Mouse (Mus musculus) heart, postnatal 0 days (tissue): ENCODE results near the gene Cd40. TPM values are rescaled to one million over a fixed set of nuclear protein-coding genes. Genes with fewer than 3 reads are reported as not detected.

ENCODE experiments used
- ATAC-seq: fragments of 200-750 bp; cut with Nextera tagmentation; 2 replicates; pipeline ENCODE4 v1.8.0; 2017; ENCODE audit warnings: low read depth, moderate number of reproducible peaks, moderate library complexity; ENCODE audit not compliant: insufficient read depth
- DNase-seq: peaks from one replicate; pipeline ENCODE4 v3.0.0-alpha.2; 2016; ENCODE audit warnings: low spot score
- H3K27ac ChIP-seq: fragments of 300-500 bp; sonication (generic); 2 replicates; pipeline ENCODE4 v1.5.1; 2014; ENCODE audit warnings: low read depth, mild to moderate bottlenecking
- H3K27me3 ChIP-seq: fragments of 300-500 bp; sonication (generic); 2 replicates; pipeline ENCODE4 v1.6.1; 2014; ENCODE audit warnings: low read length, mixed read lengths; ENCODE audit not compliant: control insufficient read depth, insufficient read depth
- H3K36me3 ChIP-seq: fragments of 300-500 bp; sonication (generic); replicated peaks from 2 replicates; pipeline ENCODE4 v1.6.1; 2014; ENCODE audit warnings: low read length, mixed read lengths; ENCODE audit not compliant: control insufficient read depth, insufficient read depth
- H3K4me1 ChIP-seq: fragments of 300-500 bp; sonication (generic); 2 replicates; pipeline ENCODE4 v1.6.1; 2014; ENCODE audit warnings: antibody characterized with exemption; ENCODE audit not compliant: control insufficient read depth, insufficient read depth
- H3K4me2 ChIP-seq: fragments of 300-500 bp; sonication (generic); 2 replicates; pipeline ENCODE4 v1.6.1; 2014; ENCODE audit warnings: low read depth, mild to moderate bottlenecking, low read length, moderate library complexity
- H3K4me3 ChIP-seq: fragments of 300-500 bp; sonication (generic); 2 replicates; pipeline ENCODE4 v1.5.1; 2014; ENCODE audit warnings: low read depth, low read length
- H3K9ac ChIP-seq: fragments of 300-500 bp; sonication (generic); replicated peaks from 2 replicates; pipeline ENCODE4 v1.6.1; 2014; ENCODE audit warnings: low read depth, low read length, mixed read lengths
- H3K9me3 ChIP-seq: fragments of 300-500 bp; sonication (generic); replicated peaks from 2 replicates; pipeline ENCODE4 v1.6.1; 2016; ENCODE audit warnings: low read length; ENCODE audit not compliant: control insufficient read depth
- CTCF ChIP-seq: IDR thresholded peaks from 2 replicates; pipeline ENCODE4 v1.5.1; 2016; ENCODE audit warnings: antibody characterized with exemption, control low read depth, low read depth
- EP300 ChIP-seq: IDR thresholded peaks from 2 replicates; pipeline ENCODE4 v1.6.1; 2016; ENCODE audit warnings: antibody characterized with exemption, low read depth
- whole genome bisulfite sequencing: fragments of 180-500 bp; shearing (Covaris S2); extraction: QIAGEN DNeasy Blood & Tissue Kit; methylation state at CpG from one replicate; pipeline ENCODE4 v1.1.7; 2014; 5-methylcytosine and 5-hydroxymethylcytosine counted together
- polyA plus RNA-seq: library from polyadenylated mRNA; unstranded; fragments of >200 nt; fragmentation: Nextera tagmentation; extraction: Ambion mirVana; gene quantifications from 2 replicates; pipeline ENCODE4 v1.2.1, GENCODE M21; 2015
- total RNA-seq: library from RNA; depleted of rRNA; stranded (reverse); fragments of >200 nt; gene quantifications from 2 replicates; pipeline ENCODE4 v1.2.3, GENCODE M21; 2014; ENCODE audit warnings: low replicate concordance

Gene Cd40
- total and polyA plus RNA-seq, 2 experiments from 2014 or later = 6.7 to 12.9 TPM

- no peak for DNase-seq
- no peaks in the 10 kb centered on the region for H3K36me3 ChIP-seq
- peak overlapping the region; percentile 37 for H3K4me3 ChIP-seq
- WGBS = 67% methylated on average over 14 of the region's 14 CpGs
- ATAC-seq = no peak
- no peak overlapping the region for H3K27ac ChIP-seq
- TF ChIP-seq EP300 (no peak), CTCF (no peak)
- H3K9me3 ChIP-seq = 0 out of 2 replicates have a peak, but pooled peaks cover 5% of the 10 kb centered on the region
- H3K4me2 ChIP-seq = peak overlapping the region; percentile 62
- no peak overlapping the region for H3K9ac ChIP-seq
- peaks cover 14% of the 10 kb centered on the region; the same call in 1 of the 2 replicates for H3K27me3 ChIP-seq
- H3K4me1 ChIP-seq = peaks cover 7% of the 10 kb centered on the region
Measured at GRCm38 (mm10) chr2:165056377-165057085, 1.1 kb downstream of the Cd40 start.

- 88% methylated on average over 4 of the region's 4 CpGs for WGBS
- Histone ChIP-seq H3K27me3 (peaks cover 3% of the 10 kb centered on the region; the same call in 1 of the 2 replicates), H3K9me3 (no peaks in the 10 kb centered on the region), H3K4me2 (no peak overlapping the region), H3K4me3 (no peak overlapping the region), H3K9ac (no peak overlapping the region), H3K4me1 (peaks cover 5% of the 10 kb centered on the region), H3K27ac (no peak overlapping the region), H3K36me3 (no peaks in the 10 kb centered on the region)
- DNase-seq = no peak
- TF ChIP-seq EP300 = no peak
- no peak for TF ChIP-seq CTCF
- ATAC-seq = no peak
Measured at GRCm38 (mm10) chr2:165059961-165060360, 4.5 kb downstream of the Cd40 start.

DNA sequence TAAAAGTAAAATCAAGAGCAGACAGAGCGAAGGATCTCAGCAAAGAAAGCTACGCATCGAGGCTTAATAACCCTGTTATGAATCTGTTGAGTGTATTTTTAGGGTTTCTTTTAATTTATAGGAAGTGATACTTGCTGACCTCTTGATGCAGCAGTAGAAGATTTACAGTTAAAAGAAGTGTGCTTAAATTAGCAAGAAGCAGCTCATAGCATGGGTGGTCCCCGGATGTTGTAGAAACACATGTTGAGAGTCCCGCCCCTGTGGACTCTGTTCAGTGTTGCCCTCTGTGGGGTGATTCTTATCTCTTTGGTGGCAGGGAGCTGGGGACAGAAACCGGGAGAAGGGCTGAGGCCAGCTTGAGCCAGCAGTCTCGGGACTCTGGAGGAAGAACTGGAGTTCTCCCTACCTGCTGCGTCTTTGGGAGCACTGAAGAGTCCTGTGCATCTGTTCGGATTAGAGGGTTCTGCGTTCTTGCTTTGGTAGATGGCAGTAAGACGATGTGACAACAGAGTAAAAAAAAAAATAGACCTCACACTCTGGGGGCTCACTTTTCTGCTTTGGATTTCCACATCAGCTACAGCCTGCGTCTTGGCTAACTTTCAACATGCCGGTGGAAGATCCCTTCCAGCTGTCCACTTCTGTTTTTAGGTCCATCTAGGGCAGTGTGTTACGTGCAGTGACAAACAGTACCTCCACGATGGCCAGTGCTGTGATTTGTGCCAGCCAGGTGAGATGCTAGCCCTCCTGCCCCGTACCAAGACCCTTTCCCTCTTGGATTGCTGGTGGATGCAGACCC lies 6.4 kb downstream of the Cd40 start:
- WGBS = 61% methylated on average over 16 of the region's 16 CpGs
- TF ChIP-seq CTCF = no peak
- no peak for TF ChIP-seq EP300

DNA sequence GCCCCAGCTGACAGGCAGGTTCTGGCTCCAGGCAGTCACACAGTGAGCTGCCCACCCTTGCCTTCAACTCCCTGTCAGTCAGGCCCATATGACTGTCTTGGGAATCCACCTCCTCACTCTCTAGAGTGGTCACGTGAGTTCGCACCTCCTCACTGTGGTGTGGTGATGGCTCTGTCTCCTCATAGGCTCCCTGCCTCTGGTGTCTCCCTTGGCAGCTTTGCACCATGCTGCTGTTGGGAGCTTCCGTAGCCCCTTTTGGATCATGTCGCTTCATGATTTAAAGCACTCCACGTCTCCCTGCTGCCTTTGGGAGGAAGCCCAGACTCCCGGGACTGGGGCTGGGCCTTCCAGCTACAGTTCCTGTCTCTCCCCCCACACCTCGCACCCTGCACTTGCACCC lies 9.1 kb downstream of the Cd40 start:
- no peak overlapping the region for H3K9ac ChIP-seq
- no peak overlapping the region for H3K27ac ChIP-seq
- ATAC-seq = no peak
- TF ChIP-seq EP300 (no peak), CTCF (no peak)
- no peaks in the 10 kb centered on the region for H3K9me3 ChIP-seq
- peaks cover 5% of the 10 kb centered on the region; the same call in 1 of the 2 replicates for H3K27me3 ChIP-seq
- H3K36me3 ChIP-seq = no peaks in the 10 kb centered on the region
- DNase-seq = no peak
- H3K4me2 ChIP-seq = no peak overlapping the region
- WGBS = 45% methylated on average over 7 of the region's 7 CpGs
- H3K4me3 ChIP-seq = no peak overlapping the region
- no peaks in the 10 kb centered on the region for H3K4me1 ChIP-seq

More for the DNA sequence above, 6.4 kb downstream of the Cd40 start:
- ATAC-seq (no peak), DNase-seq (no peak)
- H3K4me1 ChIP-seq = no peaks in the 10 kb centered on the region
- H3K4me3 ChIP-seq = no peak overlapping the region
- H3K27ac ChIP-seq = no peak overlapping the region
- H3K4me2 ChIP-seq = no peak overlapping the region
- no peaks in the 10 kb centered on the region for H3K9me3 ChIP-seq
- H3K36me3 ChIP-seq = no peaks in the 10 kb centered on the region
- H3K9ac ChIP-seq = no peak overlapping the region
- peaks cover 5% of the 10 kb centered on the region; the same call in 1 of the 2 replicates for H3K27me3 ChIP-seq

DNA sequence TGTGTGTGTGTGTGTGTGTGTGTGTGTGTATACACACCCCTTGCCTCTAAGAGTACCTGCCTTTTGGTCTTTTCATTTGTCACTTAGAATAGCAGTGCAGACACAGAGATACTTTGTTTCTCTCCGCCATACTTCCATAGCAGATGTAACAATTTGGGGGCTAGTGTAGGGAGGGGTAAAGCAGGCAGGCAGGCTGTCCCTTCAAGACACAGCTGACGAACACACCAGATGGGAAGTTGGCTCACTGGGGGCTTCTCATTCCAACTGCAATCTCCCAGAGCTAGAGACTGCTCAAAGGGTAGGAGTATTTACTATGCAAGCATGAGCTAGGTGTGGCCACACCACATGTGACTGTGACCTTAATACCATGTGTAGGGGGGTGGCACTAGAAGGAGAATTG lies 13.4 kb downstream of the Cd40 start:
- H3K27me3 ChIP-seq = peaks cover 25% of the 10 kb centered on the region
- H3K9ac ChIP-seq = no peak overlapping the region
- DNase-seq = no peak

More for the DNA sequence above, 13.4 kb downstream of the Cd40 start:
- ATAC-seq = no peak
- Histone ChIP-seq H3K27ac (no peak overlapping the region), H3K4me2 (no peak overlapping the region), H3K9me3 (no peaks in the 10 kb centered on the region), H3K4me1 (no peaks in the 10 kb centered on the region), H3K4me3 (no peak overlapping the region), H3K36me3 (no peaks in the 10 kb centered on the region)
- WGBS = 63% methylated on average over 2 of the region's 2 CpGs
- TF ChIP-seq EP300 (no peak), CTCF (no peak)
